Mouse (Mus musculus) ES-E14 (cell line): ENCODE data around the gene Inpp5k. TPM values are rescaled to one million over a fixed set of nuclear protein-coding genes. Genes with fewer than 3 reads are reported as not detected.

Experiments used
- DNase-seq: peaks from one replicate; pipeline ENCODE4 v3.0.0-alpha.2; 2013; ENCODE audit warnings: low read depth, low spot score
- H3K27ac ChIP-seq: 2 replicates; pipeline ENCODE4 v1.5.1; 2012; ENCODE audit warnings: low read depth, mild to moderate bottlenecking, low read length, moderate library complexity, mixed read lengths; ENCODE audit not compliant: poor library complexity, insufficient read depth, severe bottlenecking
- H3K36me3 ChIP-seq: 2 replicates; pipeline ENCODE4 v1.6.1; 2012; ENCODE audit warnings: mild to moderate bottlenecking, low read length, moderate library complexity, mixed read lengths; ENCODE audit not compliant: control insufficient read depth, poor library complexity, insufficient read depth, severe bottlenecking
- H3K4me1 ChIP-seq, 2 experiments: fragments of 150-350 bp in 1 of 2; sonication (generic) in 1 of 2; 2 replicates each; pipeline ENCODE4 v1.6.1; 2012; ENCODE audit warnings: low read length in 2 of 2, mild to moderate bottlenecking in 1 of 2, mixed read lengths in 1 of 2; ENCODE audit not compliant: control insufficient read depth in 2 of 2, insufficient read depth in 2 of 2, poor library complexity in 1 of 2
- H3K4me3 ChIP-seq, 2 experiments: fragments of 150-350 bp in 1 of 2; sonication (generic) in 1 of 2; 2 replicates each; pipeline ENCODE4 v1.5.1; 2012; ENCODE audit warnings: low read length in 2 of 2, low read depth in 1 of 2, mild to moderate bottlenecking in 1 of 2, mixed read lengths in 1 of 2; ENCODE audit not compliant: insufficient read depth in 1 of 2, poor library complexity in 1 of 2, severe bottlenecking in 1 of 2
- H3K9ac ChIP-seq: 2 replicates; pipeline ENCODE4 v1.6.1; 2012; ENCODE audit warnings: low read depth, mild to moderate bottlenecking, low read length, mixed read lengths; ENCODE audit not compliant: poor library complexity, insufficient read depth, severe bottlenecking
- H3K9me3 ChIP-seq: fragments of 150-350 bp; sonication (generic); 2 replicates; pipeline ENCODE4 v1.6.1; 2012; ENCODE audit warnings: low read depth, mild to moderate bottlenecking, low read length; ENCODE audit not compliant: control insufficient read depth, insufficient read depth
- CHD2 ChIP-seq: IDR thresholded peaks from 2 replicates; pipeline ENCODE4 v1.6.1; 2014; ENCODE audit warnings: mild to moderate bottlenecking, low read depth, low read length, inconsistent platforms
- HCFC1 ChIP-seq: IDR thresholded peaks from 2 replicates; pipeline ENCODE4 v1.6.1; 2012; ENCODE audit warnings: low read length, inconsistent platforms, borderline replicate concordance; ENCODE audit not compliant: insufficient read depth
- MAFK ChIP-seq: IDR thresholded peaks from 2 replicates; pipeline ENCODE4 v1.6.1; 2014; ENCODE audit warnings: mild to moderate bottlenecking, low read depth, low read length, inconsistent platforms; ENCODE audit not compliant: insufficient read depth
- ZC3H11A ChIP-seq: IDR thresholded peaks from 2 replicates; pipeline ENCODE4 v1.6.1; 2012; ENCODE audit warnings: low read depth, mild to moderate bottlenecking, inconsistent platforms, low read length, borderline replicate concordance
- ZNF384 ChIP-seq: IDR thresholded peaks from 2 replicates; pipeline ENCODE4 v1.6.1; 2012; ENCODE audit warnings: low read depth, low read length, inconsistent platforms
- in situ Hi-C, 2 experiments: fragments of 600-800 bp; cut with MboI; formaldehyde crosslinking; loops; one replicate each; pipeline ENCODE4 v1.15.1; 2025; ENCODE audit warnings: low sequenced_read_pairs in 2 of 2, inconsistent platforms in 1 of 2; ENCODE audit not compliant: unreplicated experiment in 2 of 2
- total RNA-seq: library from RNA; depleted of rRNA; stranded (reverse); fragments of 300-350 nt; gene quantifications from 2 replicates; pipeline ENCODE4 v1.2.3, GENCODE M21; 2012

The Inpp5k gene
- total RNA-seq, 1 experiment = 12.2 TPM

DNA sequence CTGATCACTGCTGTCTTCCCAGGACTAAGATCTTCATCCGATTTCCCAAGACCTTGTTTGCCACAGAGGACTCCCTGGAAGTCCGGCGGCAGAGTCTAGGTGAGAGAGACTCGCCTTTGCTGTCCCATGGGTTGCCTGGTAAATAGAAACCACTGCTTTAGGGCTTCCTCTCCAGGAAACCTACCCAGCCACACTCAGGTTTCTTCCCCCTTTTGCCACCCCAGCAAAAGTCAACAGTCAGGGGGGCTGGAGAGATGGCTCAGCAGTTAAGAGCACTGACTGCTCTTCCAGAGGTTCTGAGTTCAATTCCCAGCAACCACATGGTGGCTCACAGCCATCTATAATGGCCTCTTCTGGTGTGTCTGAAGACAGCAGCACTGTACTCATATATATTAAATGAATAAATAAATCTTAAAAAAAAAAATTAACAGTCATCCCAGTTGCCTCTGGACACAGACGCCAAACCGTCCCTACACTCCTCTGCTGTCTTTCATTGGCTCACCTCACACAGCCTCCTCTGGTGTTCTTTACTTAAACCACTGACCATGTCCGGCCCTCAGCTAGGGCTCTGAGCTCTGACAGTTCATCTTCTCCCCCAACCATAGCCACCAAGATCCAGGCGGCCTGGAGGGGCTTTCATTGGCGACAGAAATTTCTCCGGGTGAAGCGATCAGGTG lies 38.5 kb downstream of the Inpp5k start:
- H3K36me3 ChIP-seq = peaks cover 69% of the 10 kb centered on the region
- H3K4me3 ChIP-seq = no peak overlapping the region
- H3K4me1 ChIP-seq = no peaks in the 10 kb centered on the region; a peak in 1 of 4 replicates
- no peak for DNase-seq
- TF ChIP-seq ZC3H11A (no peak), MAFK (no peak), ZNF384 (no peak), CHD2 (no peak), HCFC1 (no peak)
- in situ Hi-C loops = no loop called here
- H3K27ac ChIP-seq = no peak overlapping the region
- no peaks in the 10 kb centered on the region for H3K9me3 ChIP-seq
- H3K9ac ChIP-seq = no peak overlapping the region

DNA sequence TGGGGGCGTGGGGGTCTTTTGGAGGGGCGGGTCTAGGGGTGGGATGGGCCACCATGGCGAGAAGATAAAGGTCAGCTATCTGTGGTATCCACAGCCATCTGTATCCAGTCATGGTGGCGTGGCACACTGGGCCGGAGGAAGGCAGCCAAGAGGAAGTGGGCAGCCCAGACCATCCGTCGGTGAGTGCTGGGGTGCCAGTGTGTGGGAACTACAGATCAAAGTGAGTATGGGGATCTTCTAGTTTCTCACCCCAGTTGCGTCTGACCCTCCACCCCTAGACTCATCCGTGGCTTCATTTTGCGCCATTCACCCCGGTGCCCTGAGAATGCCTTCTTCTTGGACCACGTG lies 39.0 kb downstream of the Inpp5k start:
- no peak overlapping the region for H3K4me3 ChIP-seq
- in situ Hi-C loops = no loop called here
- H3K4me1 ChIP-seq = no peaks in the 10 kb centered on the region; a peak in 1 of 4 replicates
- H3K9me3 ChIP-seq = no peaks in the 10 kb centered on the region
- H3K27ac ChIP-seq = no peak overlapping the region
- no peak overlapping the region for H3K9ac ChIP-seq
- no peak for TF ChIP-seq MAFK
- TF ChIP-seq CHD2 = no peak
- TF ChIP-seq HCFC1 = no peak
- TF ChIP-seq ZC3H11A = no peak
- no peak for TF ChIP-seq ZNF384
- peaks cover 69% of the 10 kb centered on the region for H3K36me3 ChIP-seq
- DNase-seq = no peak

DNA sequence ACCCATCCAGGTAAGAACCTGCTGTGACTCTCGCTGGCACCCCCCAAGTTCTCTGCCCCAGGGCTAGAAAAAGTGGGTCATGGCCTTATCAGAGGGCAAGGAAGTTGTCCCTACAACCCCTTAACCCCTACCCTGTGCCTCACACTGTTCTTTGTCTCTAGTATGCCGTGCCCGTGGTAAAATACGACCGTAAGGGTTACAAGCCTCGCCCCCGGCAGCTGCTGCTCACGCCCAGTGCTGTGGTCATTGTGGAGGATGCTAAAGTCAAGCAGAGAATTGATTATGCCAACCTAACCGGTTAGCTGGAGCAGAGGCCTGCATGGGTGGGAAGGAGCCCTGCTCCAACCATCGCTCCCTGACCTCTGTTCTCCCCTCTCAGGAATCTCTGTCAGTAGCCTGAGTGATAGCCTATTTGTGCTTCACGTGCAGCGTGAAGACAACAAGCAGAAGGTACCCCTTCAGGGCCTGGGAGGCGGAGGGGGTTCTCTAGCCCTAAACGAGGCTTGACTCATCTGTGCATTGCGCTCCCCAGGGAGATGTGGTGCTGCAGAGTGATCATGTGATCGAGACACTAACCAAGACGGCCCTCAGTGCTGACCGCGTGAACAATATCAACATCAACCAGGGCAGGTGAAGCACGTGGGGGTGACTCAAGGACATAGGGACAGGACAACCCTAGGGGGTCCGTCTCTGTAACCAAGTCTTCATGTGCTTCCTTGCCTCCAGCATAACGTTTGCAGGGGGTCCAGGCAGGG lies 40.8 kb downstream of the Inpp5k start:
- no peaks in the 10 kb centered on the region; a peak in 1 of 4 replicates for H3K4me1 ChIP-seq
- no peak overlapping the region for H3K9ac ChIP-seq
- no peak overlapping the region for H3K27ac ChIP-seq
- DNase-seq = no peak
- H3K4me3 ChIP-seq = no peak overlapping the region
- H3K36me3 ChIP-seq = peaks cover 56% of the 10 kb centered on the region
- in situ Hi-C loops = no loop called here
- H3K9me3 ChIP-seq = no peaks in the 10 kb centered on the region
- TF ChIP-seq HCFC1 (no peak), ZC3H11A (no peak), CHD2 (no peak), MAFK (no peak), ZNF384 (no peak)

DNA sequence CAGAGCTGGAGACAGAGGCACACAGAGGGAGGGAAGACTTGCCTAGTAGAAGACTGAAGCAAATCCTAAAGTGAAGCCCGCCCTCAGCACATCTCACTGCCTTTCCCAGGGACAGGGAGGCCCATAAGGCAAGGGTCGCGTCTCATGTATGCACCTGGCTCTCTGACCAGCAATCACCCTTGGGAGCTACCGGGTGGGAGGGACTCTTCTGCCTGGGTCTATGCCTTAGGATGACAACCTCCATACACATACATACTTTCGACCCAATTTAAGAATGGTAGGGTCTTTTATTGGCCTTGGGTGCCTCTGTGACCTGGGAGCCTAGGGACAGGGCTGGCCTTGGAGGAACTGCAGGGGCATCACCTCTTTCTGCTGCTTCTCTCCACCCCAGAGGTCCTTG lies 42.6 kb downstream of the Inpp5k start:
- Histone ChIP-seq H3K36me3 (peaks cover 44% of the 10 kb centered on the region), H3K4me3 (no peak overlapping the region), H3K9ac (no peak overlapping the region), H3K9me3 (no peaks in the 10 kb centered on the region), H3K4me1 (no peaks in the 10 kb centered on the region; a peak in 1 of 4 replicates), H3K27ac (no peak overlapping the region)
- TF ChIP-seq MAFK (no peak), ZNF384 (no peak), ZC3H11A (no peak), HCFC1 (no peak), CHD2 (no peak)
- no peak for DNase-seq
- in situ Hi-C loops = no loop called here
